Mouse (Mus musculus) heart, adult 18-20 months (tissue): ENCODE results near the gene Frmd4a. TPM values are rescaled to one million over a fixed set of nuclear protein-coding genes. Genes with fewer than 3 reads are reported as not detected.

Source experiments
- DNase-seq, 2 experiments: peaks; one replicate each; pipeline ENCODE4 v3.0.0; 2021 to 2022; ENCODE audit warnings: mixed read lengths in 1 of 2
- total RNA-seq, 2 experiments: library from RNA; stranded (reverse); gene quantifications; 2 replicates each; pipeline ENCODE4 v1.2.3; 2021

Frmd4a gene
- total RNA-seq, 2 experiments from 2014 or later = 19.1 to 21.6 TPM

GRCm38 (mm10) chr2:4579357-4580068 is 562.0 kb downstream of the Frmd4a start:
- no peak for DNase-seq

- no peak for DNase-seq
Measured at GRCm38 (mm10) chr2:4580666-4581065, 563.1 kb downstream of the Frmd4a start.

GRCm38 (mm10) chr2:4582930-4583329 is 565.4 kb downstream of the Frmd4a start:
- DNase-seq = no peak

- no peak for DNase-seq
Measured at GRCm38 (mm10) chr2:4584252-4584651, 566.7 kb downstream of the Frmd4a start.

- peak; percentile 58 to 75 for DNase-seq
Measured at GRCm38 (mm10) chr2:4586245-4586644, 568.7 kb downstream of the Frmd4a start.

- DNase-seq = no peak
Measured at GRCm38 (mm10) chr2:4587685-4588409, 570.3 kb downstream of the Frmd4a start.

GRCm38 (mm10) chr2:4591647-4592046 is 574.1 kb downstream of the Frmd4a start:
- no peak for DNase-seq

- DNase-seq = peak; percentile 65 to 78
Measured at GRCm38 (mm10) chr2:4592666-4593065, 575.1 kb downstream of the Frmd4a start.

GRCm38 (mm10) chr2:4593433-4593832 is 575.9 kb downstream of the Frmd4a start:
- peak; percentile 88 to 92 for DNase-seq

GRCm38 (mm10) chr2:4593878-4594387 is 576.4 kb downstream of the Frmd4a start:
- DNase-seq = no peak

- no peak for DNase-seq
Measured at GRCm38 (mm10) chr2:4596992-4597391, 579.5 kb downstream of the Frmd4a start.

- peak; percentile 76 to 84 for DNase-seq
Measured at GRCm38 (mm10) chr2:4601034-4601890, 583.7 kb downstream of the Frmd4a start.

- no peak for DNase-seq
Measured at GRCm38 (mm10) chr2:4603361-4603945, 585.9 kb downstream of the Frmd4a start.

- no peak for DNase-seq
Measured at GRCm38 (mm10) chr2:4606559-4606958, 589.0 kb downstream of the Frmd4a start.

GRCm38 (mm10) chr2:4608253-4608652 is 590.7 kb downstream of the Frmd4a start:
- DNase-seq = no peak

- DNase-seq = peak in 1 of 2 experiments; percentile 24
Measured at GRCm38 (mm10) chr2:4609433-4609832, 591.9 kb downstream of the Frmd4a start.

GRCm38 (mm10) chr2:4611295-4611694 is 593.8 kb downstream of the Frmd4a start:
- DNase-seq = no peak

- peak; percentile 35 to 46 for DNase-seq
Measured at GRCm38 (mm10) chr2:4611704-4612103, 594.2 kb downstream of the Frmd4a start.

- peak; percentile 37 to 56 for DNase-seq
Measured at GRCm38 (mm10) chr2:4614276-4614929, 596.9 kb downstream of the Frmd4a start.

- no peak for DNase-seq
Measured at GRCm38 (mm10) chr2:4615014-4615546, 597.6 kb downstream of the Frmd4a start.

- DNase-seq = no peak
Measured at GRCm38 (mm10) chr2:4616995-4617394, 599.5 kb downstream of the Frmd4a start.
